Mouse (Mus musculus) brain, embryonic 14.5 days (tissue): ENCODE data around the gene Srd5a2. TPM values are rescaled to one million over a fixed set of nuclear protein-coding genes. Genes with fewer than 3 reads are reported as not detected.

Experiments used
- DNase-seq: peaks from one replicate; pipeline ENCODE4 v3.0.0-alpha.2; 2011; ENCODE audit warnings: low read depth
- CTCF ChIP-seq: fragments of 200-500 bp; IDR thresholded peaks from 2 replicates; pipeline ENCODE4 v1.5.1; 2012; ENCODE audit warnings: inconsistent platforms, mild to moderate bottlenecking, moderate library complexity, borderline replicate concordance; ENCODE audit not compliant: insufficient read depth, insufficient read length; ENCODE audit errors: extremely low read depth
- POLR2A ChIP-seq: fragments of 200-500 bp; IDR thresholded peaks from 2 replicates; pipeline ENCODE4 v1.6.1; 2012; ENCODE audit warnings: mild to moderate bottlenecking, inconsistent platforms, borderline replicate concordance; ENCODE audit not compliant: poor library complexity, insufficient read depth, insufficient read length, severe bottlenecking; ENCODE audit errors: extremely low read depth
- polyA plus RNA-seq: library from polyadenylated mRNA; depleted of rRNA; stranded (reverse); fragments of >200 nt; gene quantifications from 2 replicates; pipeline ENCODE4 v1.2.3, GENCODE M21; 2012

Srd5a2 gene
- polyA plus RNA-seq, 1 experiment: 0.12 TPM

- DNase-seq: no peak
- TF ChIP-seq POLR2A (no peak), CTCF (no peak)
These were observed 29.4 kb downstream of the Srd5a2 start for GRCm38 (mm10) chr17:74018281-74018680.

- TF ChIP-seq CTCF: no peak
- TF ChIP-seq POLR2A: no peak
- DNase-seq: no peak
These were observed 30.1 kb downstream of the Srd5a2 start for GRCm38 (mm10) chr17:74017649-74018048.

- no peak for DNase-seq
- no peak for TF ChIP-seq CTCF
- no peak for TF ChIP-seq POLR2A
These were observed 32.6 kb downstream of the Srd5a2 start for GRCm38 (mm10) chr17:74015128-74015527.

- no peak for DNase-seq
- TF ChIP-seq POLR2A (no peak), CTCF (no peak)
These were observed 39.0 kb downstream of the Srd5a2 start for GRCm38 (mm10) chr17:74008680-74009079.

GRCm38 (mm10) chr17:74007001-74007400 is 40.7 kb downstream of the Srd5a2 start:
- DNase-seq: no peak
- TF ChIP-seq CTCF (no peak), POLR2A (no peak)

GRCm38 (mm10) chr17:74002396-74002795 is 45.3 kb downstream of the Srd5a2 start:
- no peak for DNase-seq
- TF ChIP-seq POLR2A: no peak
- TF ChIP-seq CTCF: no peak

- TF ChIP-seq POLR2A (no peak), CTCF (no peak)
- DNase-seq: no peak
These were observed 51.6 kb downstream of the Srd5a2 start for GRCm38 (mm10) chr17:73995907-73996645.

GRCm38 (mm10) chr17:73991264-73991663 is 56.5 kb downstream of the Srd5a2 start:
- no peak for DNase-seq
- TF ChIP-seq CTCF: no peak
- TF ChIP-seq POLR2A: no peak

GRCm38 (mm10) chr17:73986571-73986970 is 61.1 kb downstream of the Srd5a2 start:
- no peak for DNase-seq
- TF ChIP-seq CTCF (no peak), POLR2A (no peak)

GRCm38 (mm10) chr17:73985936-73986335 is 61.8 kb downstream of the Srd5a2 start:
- TF ChIP-seq CTCF (no peak), POLR2A (no peak)
- no peak for DNase-seq

GRCm38 (mm10) chr17:73984508-73984907 is 63.2 kb downstream of the Srd5a2 start:
- TF ChIP-seq POLR2A (no peak), CTCF (no peak)
- peak; percentile 33 for DNase-seq

- TF ChIP-seq CTCF (no peak), POLR2A (no peak)
These were observed 64.8 kb downstream of the Srd5a2 start for GRCm38 (mm10) chr17:73982871-73983270.

More at GRCm38 (mm10) chr17:73982871-73983270, 64.8 kb downstream of the Srd5a2 start:
- no peak for DNase-seq
